Mouse (Mus musculus) MEL (cell line): ENCODE measurements around the gene Nap1l5. TPM values are rescaled to one million over a fixed set of nuclear protein-coding genes. Genes with fewer than 3 reads are reported as not detected.

ENCODE experiments used
- DNase-seq: peaks from one replicate; pipeline ENCODE4 v3.0.0; 2011; ENCODE audit warnings: low read depth, low spot score
- H3K27ac ChIP-seq: 2 replicates; pipeline ENCODE4 v1.5.1; 2012; ENCODE audit warnings: low read depth, mild to moderate bottlenecking, control low read depth, low read length, moderate library complexity; ENCODE audit not compliant: control insufficient read depth
- H3K27me3 ChIP-seq, 2 experiments: fragments of 150-350 bp in 1 of 2; sonication (generic) in 1 of 2; 2 replicates each; pipeline ENCODE4 v1.6.1; 2012; ENCODE audit warnings: low read length in 2 of 2, mild to moderate bottlenecking in 2 of 2, improper control_type of control experiment in 1 of 2, moderate library complexity in 1 of 2; ENCODE audit not compliant: insufficient read depth in 2 of 2, control insufficient read depth in 1 of 2
- H3K36me3 ChIP-seq, 2 experiments: 2 replicates each; pipeline ENCODE4 v1.6.1; 2012 to 2014; ENCODE audit warnings: low read length in 2 of 2, improper control_type of control experiment in 1 of 2, inconsistent platforms in 1 of 2, mild to moderate bottlenecking in 1 of 2; ENCODE audit not compliant: insufficient read depth in 2 of 2, control insufficient read depth in 1 of 2
- H3K4me1 ChIP-seq, 2 experiments: fragments of 150-350 bp in 1 of 2; sonication (generic) in 1 of 2; 2 replicates each; pipeline ENCODE4 v1.6.1; 2012; ENCODE audit warnings: low read length in 2 of 2, improper control_type of control experiment in 1 of 2, mild to moderate bottlenecking in 1 of 2; ENCODE audit not compliant: insufficient read depth in 2 of 2, control insufficient read depth in 1 of 2
- H3K4me3 ChIP-seq, 2 experiments: fragments of 150-350 bp in 1 of 2; sonication (generic) in 1 of 2; 2 replicates each; pipeline ENCODE4 v1.5.1; 2012; ENCODE audit warnings: low read depth in 2 of 2, low read length in 2 of 2, mild to moderate bottlenecking in 2 of 2, moderate library complexity in 2 of 2, control low read depth in 1 of 2, improper control_type of control experiment in 1 of 2; ENCODE audit not compliant: control insufficient read depth in 1 of 2, insufficient read depth in 1 of 2
- H3K79me2 ChIP-seq: 2 replicates; pipeline ENCODE4 v1.6.1; 2012; ENCODE audit warnings: mild to moderate bottlenecking, low read length, moderate library complexity; ENCODE audit not compliant: control insufficient read depth, poor library complexity, insufficient read depth
- H3K9ac ChIP-seq: 2 replicates; pipeline ENCODE4 v1.6.1; 2012; ENCODE audit warnings: low read depth, mild to moderate bottlenecking, control low read depth, low read length, moderate library complexity; ENCODE audit not compliant: control insufficient read depth, poor library complexity, severe bottlenecking
- H3K9me3 ChIP-seq: fragments of 150-350 bp; sonication (generic); replicated peaks from 2 replicates; pipeline ENCODE4 v1.6.1; 2012; ENCODE audit warnings: mild to moderate bottlenecking, low read length, improper control_type of control experiment, moderate library complexity; ENCODE audit not compliant: insufficient read depth
- BHLHE40 ChIP-seq: IDR thresholded peaks from 2 replicates; pipeline ENCODE4 v1.6.1; 2012; ENCODE audit warnings: low read depth, mild to moderate bottlenecking, inconsistent platforms, low read length, improper control_type of control experiment, borderline replicate concordance
- CHD1 ChIP-seq: IDR thresholded peaks from 2 replicates; pipeline ENCODE4 v1.6.1; 2012; ENCODE audit warnings: low read depth, mild to moderate bottlenecking, inconsistent platforms, low read length, improper control_type of control experiment
- EP300 ChIP-seq, 2 experiments: IDR thresholded peaks; 2 replicates each; pipeline ENCODE4 v1.6.1; 2011; ENCODE audit warnings: improper control_type of control experiment in 2 of 2, low read length in 2 of 2, low read depth in 1 of 2, mild to moderate bottlenecking in 1 of 2
- ETS1 ChIP-seq: IDR thresholded peaks from 2 replicates; pipeline ENCODE4 v1.6.1; 2012; ENCODE audit warnings: low read depth, mild to moderate bottlenecking, inconsistent platforms, low read length, improper control_type of control experiment, moderate library complexity
- GATA1 ChIP-seq: IDR thresholded peaks from 2 replicates; pipeline ENCODE4 v1.6.1; 2011; ENCODE audit warnings: low read depth, low read length, improper control_type of control experiment
- JUND ChIP-seq: IDR thresholded peaks from 2 replicates; pipeline ENCODE4 v1.6.1; 2011; ENCODE audit warnings: low read depth, mild to moderate bottlenecking, improper control_type of control experiment, low read length
- KAT2A ChIP-seq: conservative IDR thresholded peaks from 2 replicates; pipeline ENCODE4 v1.6.1; 2012; ENCODE audit warnings: low read depth, low read length, improper control_type of control experiment, inconsistent platforms
- MAFK ChIP-seq: IDR thresholded peaks from 2 replicates; pipeline ENCODE4 v1.6.1; 2011; ENCODE audit warnings: low read depth, mild to moderate bottlenecking, low read length, improper control_type of control experiment, borderline replicate concordance
- MEF2A ChIP-seq: IDR thresholded peaks from 2 replicates; pipeline ENCODE4 v1.6.1; 2014; ENCODE audit warnings: low read depth, mild to moderate bottlenecking, inconsistent platforms, low read length, improper control_type of control experiment; ENCODE audit not compliant: poor library complexity, insufficient replicate concordance, severe bottlenecking; ENCODE audit errors: extremely low read depth
- MXI1 ChIP-seq: IDR thresholded peaks from 2 replicates; pipeline ENCODE4 v1.6.1; 2011; ENCODE audit warnings: mild to moderate bottlenecking, low read depth, low read length, improper control_type of control experiment
- MYB ChIP-seq: IDR thresholded peaks from 2 replicates; pipeline ENCODE4 v1.6.1; 2011; ENCODE audit warnings: mild to moderate bottlenecking, low read depth, low read length, improper control_type of control experiment
- MYC ChIP-seq: IDR thresholded peaks from 2 replicates; pipeline ENCODE4 v1.6.1; 2011; ENCODE audit warnings: low read depth, mild to moderate bottlenecking, low read length, improper control_type of control experiment, moderate library complexity
- NRF1 ChIP-seq: IDR thresholded peaks from 2 replicates; pipeline ENCODE4 v1.6.1; 2014; ENCODE audit warnings: low read depth, mild to moderate bottlenecking, inconsistent platforms, low read length, improper control_type of control experiment, moderate library complexity; ENCODE audit not compliant: poor library complexity, insufficient read depth, severe bottlenecking
- POLR2A ChIP-seq, 2 experiments: IDR thresholded peaks; 2 replicates each; pipeline ENCODE4 v1.6.1; 2011 to 2012; ENCODE audit warnings: low read length in 2 of 2, mild to moderate bottlenecking in 2 of 2, control low read depth in 1 of 2, improper control_type of control experiment in 1 of 2, low read depth in 1 of 2, moderate library complexity in 1 of 2; ENCODE audit not compliant: control insufficient read depth in 1 of 2, insufficient read depth in 1 of 2, poor library complexity in 1 of 2
- POLR2AphosphoS2 ChIP-seq: IDR thresholded peaks from 2 replicates; pipeline ENCODE4 v1.6.1; 2011; ENCODE audit warnings: low read length, improper control_type of control experiment
- RAD21 ChIP-seq: IDR thresholded peaks from 2 replicates; pipeline ENCODE4 v1.6.1; 2011; ENCODE audit warnings: mild to moderate bottlenecking, low read depth, low read length, improper control_type of control experiment
- TAL1 ChIP-seq: IDR thresholded peaks from 2 replicates; pipeline ENCODE4 v1.6.1; 2012; ENCODE audit warnings: mild to moderate bottlenecking, inconsistent platforms, low read length, moderate library complexity, mixed read lengths
- TBP ChIP-seq: IDR thresholded peaks from 2 replicates; pipeline ENCODE4 v1.8.0; 2011; ENCODE audit warnings: low read depth, low read length, improper control_type of control experiment
- TCF12 ChIP-seq: IDR thresholded peaks from 2 replicates; pipeline ENCODE4 v1.6.1; 2014; ENCODE audit warnings: low read depth, mild to moderate bottlenecking, inconsistent platforms, low read length, improper control_type of control experiment, moderate library complexity
- polyA plus RNA-seq, 2 experiments: library from polyadenylated mRNA; stranded (reverse) in 1 of 2; unstranded in 1 of 2; fragments of >175 nt in 1 of 2; fragments of >200 nt in 1 of 2; gene quantifications; 2 replicates each; pipeline versions ENCODE4 v1.2.1 to v1.2.4; 2012; ENCODE audit warnings: low replicate concordance in 2 of 2, low read depth in 1 of 2; ENCODE audit not compliant: insufficient read length in 2 of 2, insufficient read depth in 1 of 2, missing spikeins in 1 of 2
- total RNA-seq: library from RNA; depleted of rRNA; stranded (reverse); fragments of 300-350 nt; gene quantifications from 2 replicates; pipeline ENCODE4 v1.2.3, GENCODE M21; 2012

The Nap1l5 gene
- total and polyA plus RNA-seq, 3 experiments = 0.06 TPM; not detected in 2

- Histone ChIP-seq H3K27me3 (no peaks in the 10 kb centered on the region), H3K9me3 (no peaks in the 10 kb centered on the region), H3K4me1 (peaks cover 17 to 30% of the 10 kb centered on the region in 2 experiments), H3K79me2 (no peaks in the 10 kb centered on the region), H3K27ac (no peak overlapping the region), H3K4me3 (no peak overlapping the region), H3K9ac (no peak overlapping the region), H3K36me3 (peaks cover 0 to 29% of the 10 kb centered on the region in 2 experiments; a peak in 2 of 4 replicates)
- TF ChIP-seq MAFK (no peak), MYC (no peak), GATA1 (no peak), JUND (no peak)
- DNase-seq = no peak
Measured at GRCm38 (mm10) chr6:58913551-58913950, 6.7 kb upstream of the Nap1l5 start.

GRCm38 (mm10) chr6:58912842-58913241 lies 6.0 kb upstream of the Nap1l5 start:
- no peak overlapping the region for H3K27ac ChIP-seq

DNA sequence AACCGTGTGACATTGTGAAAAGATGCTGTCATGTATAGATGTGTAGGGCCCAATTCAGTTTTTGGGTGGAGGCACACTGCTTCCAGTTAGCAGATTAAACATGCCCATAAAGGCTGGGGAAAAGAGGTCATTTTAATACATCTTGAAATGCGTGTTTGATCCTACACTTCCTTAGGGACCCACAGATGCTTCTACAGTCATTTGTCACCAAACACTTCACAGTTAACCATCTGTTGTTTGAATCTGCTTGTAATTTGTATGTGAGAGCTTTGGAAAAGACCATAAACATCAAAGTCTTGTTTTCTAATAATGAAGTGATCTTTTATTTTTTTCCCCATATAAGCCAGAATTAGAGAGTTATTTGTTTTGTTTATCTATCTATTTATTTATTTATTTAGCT lies 915 bp upstream of the Nap1l5 start:
- no peak overlapping the region for H3K9ac ChIP-seq
- no peaks in the 10 kb centered on the region for H3K9me3 ChIP-seq
- no peaks in the 10 kb centered on the region for H3K36me3 ChIP-seq
- no peak overlapping the region for H3K4me3 ChIP-seq
- H3K4me1 ChIP-seq = 0 out of 4 replicates have a peak, but pooled peaks cover 0 to 1% of the 10 kb centered on the region in 2 experiments
- H3K79me2 ChIP-seq = no peaks in the 10 kb centered on the region
- no peak overlapping the region for H3K27ac ChIP-seq
- TF ChIP-seq MAFK (no peak), POLR2AphosphoS2 (no peak), MYC (no peak), TAL1 (no peak), RAD21 (no peak), MYB (no peak), NRF1 (no peak), GATA1 (no peak), ETS1 (no peak), MXI1 (no peak), CHD1 (no peak), POLR2A (IDR thresholded peaks at IDR 0.05; ENCODE audit: control insufficient read depth in 1 of 2, insufficient read depth in 1 of 2, low read depth in 1 of 2, low read length in 2 of 2, poor library complexity in 1 of 2) (no peak)
- no peak for DNase-seq
- no peaks in the 10 kb centered on the region for H3K27me3 ChIP-seq

More at GRCm38 (mm10) chr6:58912842-58913241, 6.0 kb upstream of the Nap1l5 start:
- Histone ChIP-seq H3K9me3 (no peaks in the 10 kb centered on the region), H3K4me3 (no peak overlapping the region), H3K79me2 (no peaks in the 10 kb centered on the region)
- TF ChIP-seq BHLHE40 = no peak
- TF ChIP-seq TCF12 = no peak
- no peak for TF ChIP-seq EP300 (IDR thresholded peaks at IDR 0.05; ENCODE audit: low read depth in 1 of 2, low read length in 2 of 2)
- no peak for TF ChIP-seq NRF1
- no peak for TF ChIP-seq RAD21
- TF ChIP-seq KAT2A = no peak
- no peak for TF ChIP-seq TBP
- no peak for TF ChIP-seq CHD1
- no peak for TF ChIP-seq MEF2A
- no peak for TF ChIP-seq MYB
- no peak for TF ChIP-seq JUND
- TF ChIP-seq, all 39 proteins: peak for 0
- Histone ChIP-seq H3K27me3 (no peaks in the 10 kb centered on the region), H3K36me3 (peaks cover 0 to 25% of the 10 kb centered on the region in 2 experiments; a peak in 2 of 4 replicates), H3K9ac (no peak overlapping the region), H3K4me1 (peaks cover 15 to 23% of the 10 kb centered on the region in 2 experiments)
- DNase-seq = no peak
